Mouse (Mus musculus) heart, adult 2 months (tissue): ENCODE results near the gene Mre11a. TPM values are rescaled to one million over a fixed set of nuclear protein-coding genes. Genes with fewer than 3 reads are reported as not detected.

ENCODE experiments used
- DNase-seq, 2 experiments: peaks; one replicate each; pipeline ENCODE4 v3.0.0; 2021
- H3K27ac ChIP-seq: fragments of 200-600 bp; 2 replicates; pipeline ENCODE4 v1.8.1; 2022
- H3K27me3 ChIP-seq: fragments of 200-500 bp; 2 replicates; pipeline ENCODE4 v1.6.1; 2012; ENCODE audit warnings: mild to moderate bottlenecking, low read length, inconsistent platforms, mixed read lengths; ENCODE audit not compliant: control insufficient read depth, insufficient read depth
- H3K36me3 ChIP-seq: fragments of 200-500 bp; 2 replicates; pipeline ENCODE4 v1.6.1; 2012; ENCODE audit warnings: low read length, inconsistent platforms; ENCODE audit not compliant: control insufficient read depth, insufficient read depth
- H3K4me1 ChIP-seq: fragments of 200-500 bp; 2 replicates; pipeline ENCODE4 v1.6.1; 2011; ENCODE audit warnings: low read length; ENCODE audit not compliant: control insufficient read depth, insufficient read depth
- H3K4me3 ChIP-seq: fragments of 200-600 bp; 2 replicates; pipeline ENCODE4 v1.8.1; 2022
- H3K79me2 ChIP-seq: fragments of 200-500 bp; replicated peaks from 2 replicates; pipeline ENCODE4 v1.6.1; 2012; ENCODE audit warnings: mild to moderate bottlenecking, inconsistent platforms, low read length, moderate library complexity, mixed read lengths; ENCODE audit not compliant: control insufficient read depth, insufficient read depth
- H3K9ac ChIP-seq: fragments of 200-500 bp; 2 replicates; pipeline ENCODE4 v1.6.1; 2012; ENCODE audit warnings: low read depth, mild to moderate bottlenecking, control low read depth, inconsistent platforms, low read length, mixed read lengths
- CTCF ChIP-seq: fragments of 200-600 bp; IDR thresholded peaks from 2 replicates; pipeline ENCODE4 v1.8.1; 2022; ENCODE audit warnings: antibody characterized with exemption, mild to moderate bottlenecking, moderate library complexity
- EP300 ChIP-seq: fragments of 200-500 bp; IDR thresholded peaks from 2 replicates; pipeline ENCODE4 v1.6.1; 2011; ENCODE audit warnings: low read depth, low read length, control low read depth; ENCODE audit not compliant: insufficient read depth
- POLR2A ChIP-seq: fragments of 200-500 bp; IDR thresholded peaks from 2 replicates; pipeline ENCODE4 v1.6.1; 2011; ENCODE audit warnings: mild to moderate bottlenecking, low read depth, low read length, control low read depth; ENCODE audit not compliant: insufficient read depth
- WGBS: fragments of 180-500 bp; shearing (Covaris S2); methylation state at CpG from one replicate; pipeline ENCODE4 v1.1.7; 2018; 5-methylcytosine and 5-hydroxymethylcytosine counted together
- intact Hi-C: fragments of 180-260 bp; cut with DNase I; formaldehyde crosslinking; loops from one replicate; pipeline ENCODE4 v1.15.1; 2025
- polyA plus RNA-seq: library from polyadenylated mRNA; depleted of rRNA; stranded (reverse); fragments of >200 nt; gene quantifications from 2 replicates; pipeline ENCODE4 v1.2.3, GENCODE M21; 2012
- total RNA-seq, 2 experiments: library from RNA; stranded (reverse); gene quantifications; 2 replicates each; pipeline ENCODE4 v1.2.3; 2021

Gene Mre11a
- total and polyA plus RNA-seq, 3 experiments = 2.8 to 10.4 (median 9.8) TPM

GRCm38 (mm10) chr9:14858782-14859181 is 74.3 kb downstream of the Mre11a start:
- Histone ChIP-seq H3K79me2 (no peaks in the 10 kb centered on the region), H3K27ac (no peak overlapping the region), H3K4me1 (no peaks in the 10 kb centered on the region), H3K36me3 (no peaks in the 10 kb centered on the region), H3K27me3 (peaks cover 14% of the 10 kb centered on the region), H3K9ac (no peak overlapping the region), H3K4me3 (no peak overlapping the region)
- TF ChIP-seq CTCF (no peak), POLR2A (no peak), EP300 (no peak)
- intact Hi-C loops = no loop called here
- whole genome bisulfite sequencing = 88% methylated on average over 3 of the region's 3 CpGs
- DNase-seq = no peak

GRCm38 (mm10) chr9:14859868-14860639 is 75.6 kb downstream of the Mre11a start, which contains the start of gene Gpr83:
Gene Gpr83, plus strand, starts transcription at chr9:14860210.
- Histone ChIP-seq H3K9ac (no peak within 1 kb of the TSS), H3K79me2 (no peaks in the 10 kb centered on the region), H3K27me3 (peaks cover 14% of the 10 kb centered on the region), H3K27ac (no peak within 1 kb of the TSS), H3K4me3 (peak within 1 kb of the TSS; percentile 24; the same call in 1 of the 2 replicates), H3K4me1 (no peaks in the 10 kb centered on the region), H3K36me3 (no peaks in the 10 kb centered on the region)
- 4% methylated on average over 47 of the region's 47 CpGs for WGBS
- intact Hi-C loops = no loop called here
- no peak for TF ChIP-seq POLR2A
- DNase-seq = no peak

- no peak overlapping the region for H3K4me3 ChIP-seq
- TF ChIP-seq POLR2A = no peak
- no peak for TF ChIP-seq EP300
- no peak for TF ChIP-seq CTCF
- no peaks in the 10 kb centered on the region for H3K36me3 ChIP-seq
- intact Hi-C loops = no loop called here
- no peak overlapping the region for H3K27ac ChIP-seq
- no peak for DNase-seq
- 76% methylated on average over 3 of the region's 3 CpGs for WGBS
- H3K9ac ChIP-seq = no peak overlapping the region
- no peaks in the 10 kb centered on the region for H3K79me2 ChIP-seq
- H3K27me3 ChIP-seq = peaks cover 14% of the 10 kb centered on the region
- H3K4me1 ChIP-seq = no peaks in the 10 kb centered on the region
Observed at GRCm38 (mm10) chr9:14863126-14863525, 78.7 kb downstream of the Mre11a start.

DNA sequence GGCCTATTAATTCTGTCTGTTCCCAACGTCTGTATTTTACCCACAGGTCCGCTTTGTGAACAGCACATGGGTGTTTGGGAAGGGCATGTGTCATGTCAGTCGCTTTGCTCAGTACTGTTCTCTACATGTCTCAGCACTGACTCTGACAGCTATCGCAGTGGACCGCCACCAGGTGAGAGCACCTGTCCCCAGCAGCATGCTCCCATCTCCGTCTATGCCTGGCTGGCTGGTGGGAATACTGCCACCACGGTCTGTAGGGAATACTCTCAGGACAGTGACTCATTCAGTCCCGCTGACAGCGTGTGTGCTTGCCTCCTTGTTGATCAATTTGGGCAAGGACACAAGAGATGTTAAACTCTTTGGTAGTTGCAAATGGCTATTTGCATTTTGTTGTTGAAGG is 80.3 kb downstream of the Mre11a start:
- no peak for DNase-seq
- intact Hi-C loops = loop anchor here (5.0 kb wide), 1 partner anchor 348 kb away; no protein-coding TSS in a partner anchor
- H3K27ac ChIP-seq = no peak overlapping the region
- no peak overlapping the region for H3K9ac ChIP-seq
- H3K4me1 ChIP-seq = no peaks in the 10 kb centered on the region
- H3K4me3 ChIP-seq = no peak overlapping the region
- H3K36me3 ChIP-seq = no peaks in the 10 kb centered on the region
- TF ChIP-seq CTCF = no peak
- no peak for TF ChIP-seq POLR2A
- TF ChIP-seq EP300 = no peak
- no peaks in the 10 kb centered on the region for H3K79me2 ChIP-seq
- H3K27me3 ChIP-seq = peaks cover 14% of the 10 kb centered on the region
- 71% methylated on average over 9 of the region's 9 CpGs for WGBS

GRCm38 (mm10) chr9:14866957-14867356 is 82.5 kb downstream of the Mre11a start:
- Histone ChIP-seq H3K9ac (no peak overlapping the region), H3K79me2 (no peaks in the 10 kb centered on the region), H3K36me3 (no peaks in the 10 kb centered on the region), H3K4me1 (no peaks in the 10 kb centered on the region), H3K27ac (no peak overlapping the region), H3K27me3 (peaks cover 1% of the 10 kb centered on the region; the same call in 1 of the 2 replicates), H3K4me3 (no peak overlapping the region)
- DNase-seq = peak in 1 of 2 experiments; percentile 28
- intact Hi-C loops = loop anchor here (1.0 to 5.0 kb wide), 2 partner anchors 148 to 345 kb away; no protein-coding TSS in a partner anchor
- peak; percentile 69 for TF ChIP-seq CTCF
- TF ChIP-seq POLR2A = no peak
- 18% methylated on average over 7 of the region's 7 CpGs for WGBS

DNA sequence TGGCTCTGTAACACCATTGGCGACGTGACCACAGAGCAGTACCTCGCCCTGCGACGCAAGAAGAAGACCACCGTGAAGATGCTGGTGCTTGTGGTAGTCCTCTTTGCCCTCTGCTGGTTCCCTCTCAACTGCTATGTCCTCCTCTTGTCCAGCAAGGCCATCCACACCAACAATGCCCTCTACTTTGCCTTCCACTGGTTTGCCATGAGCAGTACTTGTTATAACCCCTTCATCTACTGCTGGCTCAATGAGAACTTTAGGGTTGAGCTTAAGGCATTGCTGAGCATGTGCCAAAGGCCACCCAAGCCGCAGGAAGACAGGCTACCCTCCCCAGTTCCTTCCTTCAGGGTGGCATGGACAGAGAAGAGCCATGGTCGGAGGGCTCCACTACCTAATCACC is 83.9 kb downstream of the Mre11a start:
- DNase-seq = no peak
- H3K4me1 ChIP-seq = no peaks in the 10 kb centered on the region
- H3K79me2 ChIP-seq = no peaks in the 10 kb centered on the region
- H3K36me3 ChIP-seq = no peaks in the 10 kb centered on the region
- H3K9ac ChIP-seq = no peak overlapping the region
- WGBS = 90% methylated on average over 8 of the region's 8 CpGs
- H3K4me3 ChIP-seq = no peak overlapping the region
- no peaks in the 10 kb centered on the region for H3K27me3 ChIP-seq
- intact Hi-C loops = loop anchor here (5.0 kb wide), 1 partner anchor 344 kb away; no protein-coding TSS in a partner anchor
- no peak for TF ChIP-seq CTCF
- TF ChIP-seq POLR2A = no peak
- no peak for TF ChIP-seq EP300
- H3K27ac ChIP-seq = no peak overlapping the region
